Mouse (Mus musculus): ENCODE measurements around the gene Aak1.

DNA sequence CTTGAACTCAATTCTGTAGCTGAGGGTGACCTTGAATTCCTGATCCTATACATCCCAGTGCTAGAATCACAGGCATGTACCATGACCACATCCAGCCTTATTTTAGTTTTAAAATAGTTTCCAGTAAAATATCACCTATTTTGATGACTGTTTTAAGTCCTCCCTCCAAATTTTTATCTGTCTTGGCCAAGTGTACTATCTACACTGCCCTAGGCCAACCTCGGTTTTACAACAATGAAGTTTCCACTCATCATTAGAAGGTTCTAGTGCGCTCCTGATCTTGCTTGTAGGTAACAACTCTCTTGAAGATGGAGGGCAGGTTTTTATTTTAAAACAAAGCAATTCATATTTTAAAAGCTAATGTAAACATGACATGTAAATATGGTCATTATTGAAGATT lies 57.9 kb downstream of the Aak1 start:
- TF ChIP-seq CTCF (IDR thresholded peaks at IDR 0.05; ENCODE audit: low read depth, low read length) (no peak), POLR2A (IDR thresholded peaks at IDR 0.05; ENCODE audit: extremely low read depth, insufficient read depth, low read length) (no peak)
